Comparison of ENCODE assay signal across 8 mouse cellular contexts in the genomic region with DNA sequence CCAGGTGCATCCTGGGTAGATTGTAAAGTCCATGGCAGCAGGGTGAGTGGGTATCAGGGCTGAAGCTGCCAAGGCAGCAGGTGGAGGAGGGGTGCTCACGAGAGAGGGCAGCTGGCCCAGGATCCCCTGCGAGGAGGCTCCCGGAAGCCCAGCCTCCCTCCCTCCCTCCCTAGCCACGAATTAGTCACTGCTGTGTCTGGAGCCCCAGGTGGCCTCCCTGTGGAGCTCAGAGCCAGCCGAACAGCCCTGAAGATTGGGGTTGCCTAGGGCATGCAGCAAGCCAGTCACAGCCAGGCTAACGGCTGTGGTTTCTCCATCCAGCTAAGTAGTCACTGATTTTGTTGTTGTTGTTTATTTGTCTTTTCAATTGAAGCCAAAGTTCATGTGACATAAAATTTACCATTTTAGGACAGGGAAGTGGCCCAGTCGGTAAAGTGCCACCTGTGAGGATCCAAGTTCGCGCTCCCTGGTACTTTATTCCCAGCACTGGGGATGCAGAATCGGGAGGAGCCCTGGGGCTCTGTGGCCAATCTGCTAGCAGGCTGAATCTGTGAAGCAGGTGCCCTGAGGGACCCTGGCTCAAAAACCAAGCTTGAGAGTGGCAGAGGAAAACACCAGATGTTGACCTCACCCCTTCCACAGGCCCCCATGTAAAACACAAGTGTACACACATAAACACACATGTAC. TPM values are rescaled to one million over a fixed set of nuclear protein-coding genes. Genes with fewer than 3 reads are reported as not detected.
DNase-seq lines count a peak whose midpoint lies in the region; ATAC-seq and TF ChIP-seq lines count a peak whose summit lies in the region.

No protein-coding gene starts in this region.

- no peak overlapping the region for H3K4me3 ChIP-seq in left cerebral cortex, adult 2 months
- H3K4me3 ChIP-seq in forebrain, embryonic 13.5 days = no peak overlapping the region
- no peak overlapping the region for H3K4me3 ChIP-seq in kidney, embryonic 14.5 days (ENCODE audit: low read length)
- no peak overlapping the region for H3K4me3 ChIP-seq in neural tube, embryonic 12.5 days

- H3K4me2 ChIP-seq in forebrain, embryonic 13.5 days = peak overlapping the region; percentile 47
- 0 out of 2 replicates have a peak overlapping the region, but pooled peaks have one; percentile 2 for H3K4me2 ChIP-seq in kidney, embryonic 14.5 days (replicated peaks; ENCODE audit: low read depth, low read length)
- H3K4me2 ChIP-seq in neural tube, embryonic 12.5 days (replicated peaks) = peak overlapping the region; percentile 44

- H3K27me3 ChIP-seq in forebrain, embryonic 13.5 days = no peaks in the 10 kb centered on the region
- H3K27me3 ChIP-seq in kidney, embryonic 14.5 days (ENCODE audit: control insufficient read depth, insufficient read depth, low read length) = no peaks in the 10 kb centered on the region
- H3K27me3 ChIP-seq in neural tube, embryonic 12.5 days (replicated peaks) = 0 out of 2 replicates have a peak, but pooled peaks cover 3% of the 10 kb centered on the region

- peaks cover 28% of the 10 kb centered on the region for H3K4me1 ChIP-seq in forebrain, embryonic 13.5 days
- H3K4me1 ChIP-seq in kidney, embryonic 14.5 days (ENCODE audit: control insufficient read depth, insufficient read depth, low read length) = 0 out of 2 replicates have a peak, but pooled peaks cover 5% of the 10 kb centered on the region
- H3K4me1 ChIP-seq in neural tube, embryonic 12.5 days = peaks cover 22% of the 10 kb centered on the region

- H3K9me3 ChIP-seq in forebrain, embryonic 13.5 days (replicated peaks) = 0 out of 2 replicates have a peak, but pooled peaks cover 7% of the 10 kb centered on the region
- peaks cover 3% of the 10 kb centered on the region; the same call in 1 of the 2 replicates for H3K9me3 ChIP-seq in kidney, embryonic 14.5 days (ENCODE audit: control insufficient read depth, low read length)
- H3K9me3 ChIP-seq in neural tube, embryonic 12.5 days = no peaks in the 10 kb centered on the region; the same call in 1 of the 2 replicates

- no peak overlapping the region for H3K9ac ChIP-seq in forebrain, embryonic 13.5 days
- no peak overlapping the region for H3K9ac ChIP-seq in kidney, embryonic 14.5 days (ENCODE audit: low read depth, low read length)
- H3K9ac ChIP-seq in neural tube, embryonic 12.5 days = no peak overlapping the region

- TF ChIP-seq CTCF in left cerebral cortex, adult 2 months (IDR thresholded peaks at IDR 0.05) = no peak

- H3K27ac ChIP-seq in left cerebral cortex, adult 2 months = peak overlapping the region; percentile 53
- peak overlapping the region; percentile 79 for H3K27ac ChIP-seq in forebrain, embryonic 13.5 days
- no peak overlapping the region for H3K27ac ChIP-seq in kidney, embryonic 14.5 days (ENCODE audit: low read depth, low read length)
- H3K27ac ChIP-seq in neural tube, embryonic 12.5 days = no peak overlapping the region

- WGBS in forebrain, embryonic 13.5 days = 12% methylated on average over 10 of the region's 10 CpGs
- WGBS in kidney, embryonic 14.5 days = 8% methylated on average over 10 of the region's 10 CpGs
- 11% methylated on average over 9 of the region's 10 CpGs for WGBS in neural tube, embryonic 12.5 days

- no peaks in the 10 kb centered on the region for H3K36me3 ChIP-seq in forebrain, embryonic 13.5 days (ENCODE audit: poor library complexity, severe bottlenecking)
- no peaks in the 10 kb centered on the region for H3K36me3 ChIP-seq in kidney, embryonic 14.5 days (ENCODE audit: control insufficient read depth, insufficient read depth, low read length)
- no peaks in the 10 kb centered on the region for H3K36me3 ChIP-seq in neural tube, embryonic 12.5 days

- peak; percentile 90 for ATAC-seq in forebrain, embryonic 13.5 days
- peak; percentile 61 for ATAC-seq in kidney, embryonic 14.5 days (ENCODE audit: low FRiP score, low TSS enrichment)
- peak; percentile 90 for ATAC-seq in neural tube, embryonic 12.5 days (ENCODE audit: low FRiP score, low read depth)

- intact Hi-C loops in left cerebral cortex, adult 2 months (cut with DNase I) = no loop called here
- intact Hi-C loops in left cerebral cortex, postnatal 14 days (cut with DNase I) = no loop called here

- DNase-seq in left cerebral cortex, adult 2 months (ENCODE audit: extremely low spot score in 1 of 2, low spot score in 2 of 2) = no peak
- DNase-seq in left cerebral cortex, postnatal 14 days (ENCODE audit: low spot score in 2 of 2) = no peak
- DNase-seq in c-Kit-positive CD71-negative TER-119-negative erythroid progenitor cells, embryonic 14.5 days (ENCODE audit: low read depth) = peak; percentile 40
- DNase-seq in right cerebral cortex, postnatal 4 days = no peak
- no peak for DNase-seq in spleen, adult 12 weeks (ENCODE audit: low spot score)

RNA-seq across cellular contexts. Expression of gene Tesc, which starts 10.4 kb away (rescaled TPM):
- total RNA-seq in left cerebral cortex, adult 2 months (2021) = 10 to 100 TPM; 82.0 to 87.3 TPM
- 10 to 100 TPM; 58.0 to 60.3 TPM for total RNA-seq in left cerebral cortex, postnatal 14 days (2021)
- polyA plus RNA-seq in forebrain, embryonic 13.5 days (2015; fragmentation: Nextera tagmentation; extraction: Ambion mirVana) = 4.5 and 5.2 TPM in 2 replicates
- 10.1 and 12.3 TPM in 2 replicates for polyA plus RNA-seq in kidney, embryonic 14.5 days (2014; fragmentation: Nextera tagmentation; extraction: Ambion mirVana)
- 1.4 and 1.8 TPM in 2 replicates for polyA plus RNA-seq in neural tube, embryonic 12.5 days (2016; fragmentation: Nextera tagmentation; extraction: Ambion mirVana)

Comparison
In these comparisons a context has a peak if more than half of its experiments do, and no peak if none do; other contexts are left out.
1. H3K27ac ChIP-seq: peak in left cerebral cortex, adult 2 months (single experiment) and forebrain, embryonic 13.5 days (single experiment); none in kidney, embryonic 14.5 days (single experiment) and neural tube, embryonic 12.5 days (single experiment).
2. Peak in every context shown above with its lines, with median percentiles within 50 percentile points of each other: ATAC-seq and H3K4me2 ChIP-seq.